Mouse (Mus musculus) myocyte (in vitro differentiated cells): ENCODE results near the gene Gm49358.

Source experiments
- E2F4 ChIP-seq: IDR thresholded peaks from one replicate; pipeline ENCODE4 v1.6.1; 2011; ENCODE audit warnings: mild to moderate bottlenecking, control low read depth, moderate library complexity; ENCODE audit not compliant: insufficient read depth
- POLR2A ChIP-seq: IDR thresholded peaks from one replicate; pipeline ENCODE4 v1.6.1; 2011; ENCODE audit warnings: low read depth, mild to moderate bottlenecking, control low read depth, moderate library complexity; ENCODE audit not compliant: insufficient read length

- TF ChIP-seq POLR2A (no peak), E2F4 (no peak)
Measured at GRCm38 (mm10) chr10:86773360-86773759, 9.6 kb downstream of the Gm49358 start.
